Mouse (Mus musculus) embryonic fibroblast, embryonic 13.5 days (primary cell): ENCODE data around the gene Slc2a1.

ENCODE experiments used
- CTCF ChIP-seq: IDR thresholded peaks from 2 replicates; pipeline ENCODE4 v1.5.1; 2011; ENCODE audit warnings: mild to moderate bottlenecking, control low read depth, low read length, moderate library complexity, borderline replicate concordance; ENCODE audit not compliant: insufficient read depth
- POLR2A ChIP-seq: IDR thresholded peaks from 2 replicates; pipeline ENCODE4 v1.6.1; 2011; ENCODE audit warnings: low read depth, mild to moderate bottlenecking, control low read depth, low read length, moderate library complexity

DNA sequence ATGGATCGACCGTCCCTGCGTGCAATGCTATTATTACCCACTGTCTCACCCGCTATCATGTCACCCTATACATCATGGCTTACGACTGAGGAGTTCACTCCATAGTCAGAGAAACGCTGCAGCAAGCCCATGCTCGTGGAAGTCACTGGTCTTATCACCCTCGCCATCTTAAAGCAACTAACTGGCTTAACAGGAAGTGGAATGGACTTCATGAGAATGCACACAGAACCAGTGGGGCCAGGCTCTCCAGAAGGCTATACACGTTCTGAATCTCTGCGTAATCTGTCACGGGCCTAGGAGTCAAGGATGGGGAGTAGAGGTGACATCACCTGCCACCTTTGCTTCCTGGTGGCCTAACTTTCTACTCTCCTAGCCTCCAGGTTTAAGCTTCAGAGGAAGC is 40.2 kb downstream of the Slc2a1 start:
- TF ChIP-seq POLR2A (no peak), CTCF (no peak)
